Mouse (Mus musculus): ENCODE measurements around the gene Acsl5.

DNA sequence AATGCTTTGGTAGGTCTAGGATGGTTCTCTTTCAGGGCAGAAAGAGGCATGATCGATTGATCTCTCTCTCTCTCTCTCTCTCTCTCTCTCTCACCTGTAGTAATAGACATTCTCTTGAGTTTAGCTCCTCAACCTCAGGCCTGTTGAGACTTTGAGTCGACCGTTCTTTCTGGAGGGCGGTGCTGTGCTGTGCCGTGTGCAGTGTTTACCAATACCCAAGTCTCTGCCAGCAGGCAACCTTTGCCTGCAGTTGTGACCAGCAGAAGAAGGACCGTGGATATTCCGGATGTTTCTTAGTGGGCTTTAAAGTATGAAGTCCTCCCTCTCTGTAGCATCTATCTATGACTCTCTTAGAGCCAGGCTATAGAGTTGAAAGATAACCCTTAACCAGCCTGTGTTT, 90.7 kb downstream of the Acsl5 start:
- TF ChIP-seq CTCF (IDR thresholded peaks at IDR 0.05; ENCODE audit: control insufficient read depth, insufficient read depth, insufficient read length) (no peak), FOSL1 (IDR thresholded peaks at IDR 0.05; ENCODE audit: insufficient read depth, low read length, poor library complexity, severe bottlenecking) (no peak), MYOG (IDR thresholded peaks at IDR 0.05; ENCODE audit: control insufficient read depth, extremely low read depth, insufficient read length) (no peak), MYOD1 (IDR thresholded peaks at IDR 0.05; ENCODE audit: control insufficient read depth, insufficient read length, low read depth) (no peak), MAX (IDR thresholded peaks at IDR 0.05) (no peak), USF1 (IDR thresholded peaks at IDR 0.05; ENCODE audit: low read depth) (no peak), CEBPB (IDR thresholded peaks at IDR 0.05; ENCODE audit: low read depth) (no peak)
